Mouse (Mus musculus): ENCODE measurements around the gene Rere. TPM values are rescaled to one million over a fixed set of nuclear protein-coding genes. Genes with fewer than 3 reads are reported as not detected.
A peak's percentile ranks its signal among the peaks of the same experiment; 100 is the strongest.

Rere gene
- total and polyA plus RNA-seq, 2 experiments from 2014 or later: 25.9 to 32.9 TPM

GRCm38 (mm10) chr4:150457771-150458170 is 176.3 kb downstream of the Rere start:
- Histone ChIP-seq H3K4me1 (ENCODE audit: insufficient read depth, low read length) (peaks cover 11% of the 10 kb centered on the region; the same call in 1 of the 2 replicates), H3K9ac (replicated peaks; ENCODE audit: low read length) (no peak overlapping the region), H3K27me3 (ENCODE audit: insufficient read depth, low read length) (no peaks in the 10 kb centered on the region), H3K4me2 (ENCODE audit: low read depth, low read length) (no peak overlapping the region), H3K9me3 (ENCODE audit: low read length) (no peaks in the 10 kb centered on the region), H3K4me3 (ENCODE audit: low read length) (no peak overlapping the region), H3K27ac (no peak overlapping the region), H3K36me3 (ENCODE audit: insufficient read depth, low read length) (no peaks in the 10 kb centered on the region)
- 65% methylated on average over 7 of the region's 7 CpGs for WGBS
- ATAC-seq (no peak), DNase-seq (ENCODE audit: low spot score) (no peak)
- no peak for TF ChIP-seq CTCF (IDR thresholded peaks at IDR 0.05; ENCODE audit: low read depth)

GRCm38 (mm10) chr4:150459022-150459794 is 177.8 kb downstream of the Rere start:
- no peak overlapping the region for H3K4me3 ChIP-seq (ENCODE audit: low read length)
- no peak overlapping the region for H3K4me2 ChIP-seq (ENCODE audit: low read depth, low read length)
- no peak overlapping the region for H3K9ac ChIP-seq (replicated peaks; ENCODE audit: low read length)
- TF ChIP-seq CTCF (IDR thresholded peaks at IDR 0.05; ENCODE audit: low read depth): no peak
- peaks cover 12% of the 10 kb centered on the region; the same call in 1 of the 2 replicates for H3K4me1 ChIP-seq (ENCODE audit: insufficient read depth, low read length)
- ATAC-seq (no peak), DNase-seq (ENCODE audit: low spot score) (no peak)
- H3K27ac ChIP-seq: no peak overlapping the region
- WGBS: 56% methylated on average over 6 of the region's 6 CpGs
- H3K9me3 ChIP-seq (ENCODE audit: low read length): no peaks in the 10 kb centered on the region
- H3K27me3 ChIP-seq (ENCODE audit: insufficient read depth, low read length): no peaks in the 10 kb centered on the region
- H3K36me3 ChIP-seq (ENCODE audit: insufficient read depth, low read length): no peaks in the 10 kb centered on the region

DNA sequence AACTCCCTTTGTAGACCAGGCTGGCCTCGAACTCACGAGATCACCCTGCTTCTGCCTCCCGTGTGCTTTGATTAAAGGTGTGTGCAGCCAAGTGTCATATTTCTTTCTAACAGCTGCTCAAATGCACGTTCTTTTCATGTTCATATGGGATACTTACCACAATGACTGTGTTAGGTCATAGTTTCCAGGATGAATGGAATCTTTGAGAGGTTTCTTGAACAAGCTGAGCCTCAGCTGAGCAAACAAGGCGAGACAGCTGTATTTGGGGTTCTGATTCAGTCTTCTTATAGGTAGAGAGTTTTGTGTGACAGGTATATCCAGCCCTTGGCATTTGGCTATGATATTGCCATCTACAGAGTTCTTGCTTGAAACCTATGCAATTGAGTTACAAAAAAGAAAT is 179.0 kb downstream of the Rere start:
- TF ChIP-seq CTCF (IDR thresholded peaks at IDR 0.05; ENCODE audit: low read depth): no peak
- no peak overlapping the region for H3K4me3 ChIP-seq (ENCODE audit: low read length)
- no peaks in the 10 kb centered on the region for H3K27me3 ChIP-seq (ENCODE audit: insufficient read depth, low read length)
- no peaks in the 10 kb centered on the region for H3K9me3 ChIP-seq (ENCODE audit: low read length)
- WGBS: 65% methylated on average over 5 of the region's 5 CpGs
- ATAC-seq: no peak
- no peak overlapping the region for H3K4me2 ChIP-seq (ENCODE audit: low read depth, low read length)
- H3K9ac ChIP-seq (replicated peaks; ENCODE audit: low read length): no peak overlapping the region
- no peaks in the 10 kb centered on the region for H3K36me3 ChIP-seq (ENCODE audit: insufficient read depth, low read length)
- DNase-seq (ENCODE audit: low spot score): no peak
- H3K27ac ChIP-seq: peak overlapping the region; percentile 7; the same call in 1 of the 2 replicates
- H3K4me1 ChIP-seq (ENCODE audit: insufficient read depth, low read length): peaks cover 12% of the 10 kb centered on the region; the same call in 1 of the 2 replicates

DNA sequence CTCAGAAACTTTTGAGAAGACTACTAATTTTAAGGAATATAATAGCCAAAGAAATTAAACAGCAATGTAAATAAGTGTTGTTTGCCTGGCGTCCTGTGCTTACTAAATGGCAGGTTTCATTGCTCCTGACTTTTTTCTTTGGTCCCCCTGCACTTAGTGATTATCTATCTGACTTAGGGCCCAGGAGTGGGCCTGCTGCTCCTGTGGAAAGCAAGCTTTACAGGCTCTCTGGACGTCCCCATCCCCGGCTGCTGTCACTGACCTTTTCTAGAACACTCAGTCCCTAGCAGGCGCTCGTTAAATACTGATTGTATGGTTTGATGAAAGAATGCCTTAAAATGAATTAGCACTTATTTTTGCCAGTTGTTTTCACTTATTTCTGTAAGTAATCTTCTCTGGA is 179.6 kb downstream of the Rere start:
- Histone ChIP-seq H3K9me3 (ENCODE audit: low read length) (no peaks in the 10 kb centered on the region), H3K27ac (peak overlapping the region; percentile 41; the same call in 1 of the 2 replicates), H3K9ac (replicated peaks; ENCODE audit: low read length) (no peak overlapping the region), H3K36me3 (ENCODE audit: insufficient read depth, low read length) (no peaks in the 10 kb centered on the region), H3K27me3 (ENCODE audit: insufficient read depth, low read length) (no peaks in the 10 kb centered on the region), H3K4me1 (ENCODE audit: insufficient read depth, low read length) (peaks cover 12% of the 10 kb centered on the region; the same call in 1 of the 2 replicates), H3K4me2 (ENCODE audit: low read depth, low read length) (no peak overlapping the region), H3K4me3 (ENCODE audit: low read length) (no peak overlapping the region)
- DNase-seq (ENCODE audit: low spot score): no peak
- no peak for TF ChIP-seq CTCF (IDR thresholded peaks at IDR 0.05; ENCODE audit: low read depth)
- WGBS: 47% methylated on average over 5 of the region's 5 CpGs
- ATAC-seq: no peak

DNA sequence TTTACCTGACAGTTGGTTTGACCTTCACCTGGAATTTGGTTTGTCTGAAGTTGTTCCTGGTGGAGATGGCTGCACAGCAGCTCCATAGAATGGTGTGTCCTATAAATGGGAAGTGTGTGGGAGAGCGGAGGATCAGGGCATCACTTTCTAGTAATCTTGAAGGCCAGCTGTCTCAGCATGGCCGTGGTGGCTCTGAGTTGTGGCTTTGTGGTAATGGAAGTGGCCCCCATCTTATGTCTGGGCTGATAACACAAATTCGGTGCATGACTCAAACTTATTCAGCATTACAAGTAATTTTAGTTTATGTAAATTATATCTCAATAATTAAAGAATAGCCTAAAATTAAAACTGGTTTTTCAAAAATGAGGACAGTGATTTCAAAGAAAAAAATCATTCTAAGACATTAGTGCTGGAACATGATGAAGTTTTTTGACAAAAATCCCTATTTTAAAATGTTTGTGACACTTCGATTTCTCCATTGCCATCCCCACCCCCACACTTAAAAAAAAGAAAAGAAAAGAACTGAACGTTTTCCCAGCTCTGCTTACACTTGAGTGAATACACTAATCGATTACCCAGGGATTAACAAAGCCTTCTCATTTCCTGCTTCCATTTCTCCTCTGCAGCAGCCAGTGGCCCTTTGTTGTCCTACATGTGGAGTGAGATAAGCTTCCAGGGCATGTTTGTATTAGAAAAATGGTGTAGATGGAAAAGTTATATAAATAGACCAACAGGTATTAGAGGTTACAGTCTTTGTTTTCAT is 180.2 kb downstream of the Rere start:
- ATAC-seq: no peak
- peaks cover 12% of the 10 kb centered on the region; the same call in 1 of the 2 replicates for H3K4me1 ChIP-seq (ENCODE audit: insufficient read depth, low read length)
- peak; percentile 55 for DNase-seq (ENCODE audit: low spot score)
- H3K4me3 ChIP-seq (ENCODE audit: low read length): no peak overlapping the region
- no peaks in the 10 kb centered on the region for H3K9me3 ChIP-seq (ENCODE audit: low read length)
- no peak overlapping the region for H3K9ac ChIP-seq (replicated peaks; ENCODE audit: low read length)
- H3K36me3 ChIP-seq (ENCODE audit: insufficient read depth, low read length): no peaks in the 10 kb centered on the region
- H3K4me2 ChIP-seq (ENCODE audit: low read depth, low read length): no peak overlapping the region
- 21% methylated on average over 6 of the region's 6 CpGs for WGBS
- H3K27me3 ChIP-seq (ENCODE audit: insufficient read depth, low read length): no peaks in the 10 kb centered on the region
- H3K27ac ChIP-seq: peak overlapping the region; percentile 41; the same call in 1 of the 2 replicates
- TF ChIP-seq CTCF (IDR thresholded peaks at IDR 0.05; ENCODE audit: low read depth): no peak

GRCm38 (mm10) chr4:150462367-150462766 is 180.9 kb downstream of the Rere start:
- 30% methylated on average over 4 of the region's 4 CpGs for WGBS
- H3K9me3 ChIP-seq (ENCODE audit: low read length): no peaks in the 10 kb centered on the region
- H3K27me3 ChIP-seq (ENCODE audit: insufficient read depth, low read length): no peaks in the 10 kb centered on the region
- ATAC-seq: no peak
- H3K27ac ChIP-seq: peak overlapping the region; percentile 32; the same call in 1 of the 2 replicates
- H3K4me3 ChIP-seq (ENCODE audit: low read length): no peak overlapping the region
- H3K4me2 ChIP-seq (ENCODE audit: low read depth, low read length): no peak overlapping the region
- TF ChIP-seq CTCF (IDR thresholded peaks at IDR 0.05; ENCODE audit: low read depth): no peak
- peak; percentile 69 for DNase-seq (ENCODE audit: low spot score)
- H3K4me1 ChIP-seq (ENCODE audit: insufficient read depth, low read length): peaks cover 12% of the 10 kb centered on the region; the same call in 1 of the 2 replicates
- no peaks in the 10 kb centered on the region for H3K36me3 ChIP-seq (ENCODE audit: insufficient read depth, low read length)
- H3K9ac ChIP-seq (replicated peaks; ENCODE audit: low read length): no peak overlapping the region
